Mouse (Mus musculus): ENCODE measurements around the gene Sgpp2. TPM values are rescaled to one million over a fixed set of nuclear protein-coding genes. Genes with fewer than 3 reads are reported as not detected.

Sgpp2 gene
- total RNA-seq, 2 experiments from 2014 or later, result 3.5 to 4.5 TPM

DNA sequence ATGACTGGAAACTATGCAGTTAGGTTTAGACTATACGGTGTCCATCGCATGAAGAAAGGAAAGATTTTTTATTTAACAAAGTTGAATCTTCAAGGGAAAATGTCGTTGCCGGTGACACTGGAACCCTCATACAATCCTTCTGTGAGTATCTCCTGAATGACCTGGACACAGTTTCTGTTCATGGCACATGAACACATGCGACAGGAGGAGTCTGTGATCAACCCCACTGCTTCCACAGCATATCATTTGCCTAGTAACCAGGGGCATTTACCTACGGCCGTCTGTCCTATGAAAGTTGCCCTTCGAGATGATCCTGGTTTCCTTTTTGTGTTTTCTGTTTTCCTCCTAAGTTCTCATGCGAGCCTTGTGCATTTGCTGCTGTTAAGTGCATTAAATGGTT lies 123.3 kb downstream of the Sgpp2 start:
- intact Hi-C loops (cut with DNase I), result no loop called here
- no peak for DNase-seq (ENCODE audit: low spot score in 2 of 2)

DNA sequence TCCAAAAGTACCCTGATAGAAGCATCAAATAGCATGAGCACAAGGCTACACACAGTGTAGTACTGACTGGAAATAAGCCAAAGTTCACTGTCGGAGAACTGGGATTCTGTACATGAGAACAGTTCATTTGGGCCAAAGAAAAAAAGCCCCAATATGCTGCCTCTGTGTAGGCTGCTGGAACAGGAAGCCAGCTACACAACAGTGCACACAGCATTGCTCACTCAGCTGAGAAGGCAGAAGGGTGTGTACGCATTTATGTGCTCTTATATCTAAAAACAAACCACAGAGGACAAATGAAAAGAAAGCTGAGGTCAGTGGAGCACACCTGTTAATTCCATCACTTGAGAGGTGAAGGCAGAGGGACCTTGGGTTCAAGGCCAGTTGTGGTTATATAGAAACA lies 125.8 kb downstream of the Sgpp2 start:
- intact Hi-C loops (cut with DNase I), result no loop called here
- DNase-seq (ENCODE audit: low spot score in 2 of 2), result no peak

DNA sequence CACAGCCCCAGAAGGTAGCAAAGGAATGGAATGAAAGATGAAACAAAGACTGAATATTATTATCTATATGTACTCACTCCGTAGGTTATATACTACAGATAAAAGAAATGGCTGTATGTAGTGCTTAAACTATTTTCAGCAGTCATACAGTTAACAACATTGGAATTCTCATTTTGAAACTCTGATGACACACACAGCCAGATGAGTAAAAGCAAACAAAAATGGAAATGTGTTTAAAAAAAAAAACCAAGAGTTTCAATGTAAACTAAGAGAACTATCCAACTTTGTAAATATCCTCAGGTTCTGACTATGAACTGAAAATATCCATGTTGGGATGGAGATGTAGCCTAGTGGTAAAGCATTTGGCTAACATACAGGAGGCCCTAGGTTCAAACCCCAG lies 126.3 kb downstream of the Sgpp2 start:
- DNase-seq (ENCODE audit: low spot score in 2 of 2), result no peak
- intact Hi-C loops (cut with DNase I), result no loop called here

DNA sequence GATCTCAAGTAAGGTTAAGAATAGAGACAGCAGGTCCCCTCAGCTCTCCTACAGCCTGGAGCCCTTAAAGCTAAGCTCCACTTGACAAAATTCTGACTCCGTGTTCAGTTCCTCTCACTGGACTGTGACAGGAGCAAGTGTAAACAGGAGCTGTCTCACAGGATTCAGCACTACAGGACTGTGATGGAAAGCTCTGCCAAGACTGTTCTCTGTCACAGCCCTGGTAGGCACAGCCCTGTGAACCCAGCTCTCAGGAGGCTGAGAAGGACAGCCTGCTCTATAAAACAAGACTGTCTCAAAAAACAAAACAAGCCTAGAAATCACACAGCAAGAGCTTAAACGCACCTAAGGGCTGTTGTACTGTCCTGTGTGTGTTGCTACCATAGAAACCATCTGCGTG lies 127.0 kb downstream of the Sgpp2 start:
- intact Hi-C loops (cut with DNase I), result no loop called here
- no peak for DNase-seq (ENCODE audit: low spot score in 2 of 2)

- intact Hi-C loops (cut with DNase I), result no loop called here
- DNase-seq (ENCODE audit: low spot score in 2 of 2), result no peak
These were observed 130.6 kb downstream of the Sgpp2 start for GRCm38 (mm10) chr1:78440716-78441115.

DNA sequence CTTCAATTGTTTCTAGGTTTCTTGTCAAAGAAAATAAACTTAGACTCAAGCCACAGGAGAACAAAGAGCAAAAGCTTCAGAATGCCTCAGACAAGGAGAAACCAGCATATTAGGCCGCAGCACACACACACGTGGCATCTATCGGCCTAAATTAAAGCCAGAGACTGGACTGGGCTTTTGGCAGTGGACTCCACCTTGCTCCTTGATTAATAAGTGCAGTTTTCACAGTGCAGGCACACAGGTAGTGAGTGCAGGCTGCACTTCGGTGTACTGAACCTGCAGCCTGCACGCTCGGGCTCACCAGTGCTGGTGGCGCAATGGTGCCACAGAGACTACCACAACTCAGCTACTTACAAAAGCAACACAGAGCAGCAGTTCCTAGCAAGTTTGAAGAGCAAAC lies 132.9 kb downstream of the Sgpp2 start:
- no peak for DNase-seq (ENCODE audit: low spot score in 2 of 2)
- intact Hi-C loops (cut with DNase I), result no loop called here

DNA sequence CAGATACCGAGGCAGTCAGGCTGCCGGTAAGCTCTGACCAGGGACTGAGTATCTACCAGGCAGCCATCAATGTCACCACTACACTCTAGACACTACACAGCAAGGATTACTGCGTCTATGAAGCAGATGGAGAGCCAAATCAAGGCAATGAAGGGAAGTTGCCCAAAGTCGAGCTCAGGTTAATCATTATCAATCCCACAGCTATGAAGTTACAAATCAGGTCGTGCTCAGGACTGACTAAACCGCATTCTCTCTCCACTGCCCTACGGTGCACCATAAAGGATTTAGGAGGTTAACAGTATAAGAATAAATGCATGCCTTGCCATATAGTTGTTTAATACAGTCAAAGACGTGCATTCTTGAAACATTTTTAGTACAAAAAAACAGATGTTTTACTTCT lies 136.1 kb downstream of the Sgpp2 start:
- intact Hi-C loops (cut with DNase I), result no loop called here
- DNase-seq (ENCODE audit: low spot score in 2 of 2), result no peak

DNA sequence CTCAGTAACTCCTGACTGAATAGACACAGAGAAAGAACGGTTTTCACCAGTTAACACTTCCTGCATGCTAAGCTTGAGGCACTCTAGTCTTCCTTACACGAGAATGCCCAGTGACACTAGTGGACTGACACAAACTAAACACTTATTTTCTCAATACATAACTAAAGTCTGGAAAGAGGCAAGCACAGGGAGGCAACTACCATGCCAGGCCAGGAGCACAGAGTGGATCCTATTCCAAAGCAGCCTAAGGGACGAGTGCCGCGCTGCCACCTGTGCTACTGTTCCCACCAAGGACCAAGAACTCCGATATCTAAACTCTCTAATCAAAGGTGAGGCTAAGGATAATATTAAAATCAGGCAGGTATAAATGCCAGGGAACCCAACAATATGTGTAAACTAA lies 136.6 kb downstream of the Sgpp2 start:
- no peak for DNase-seq (ENCODE audit: low spot score in 2 of 2)
- intact Hi-C loops (cut with DNase I), result no loop called here

DNA sequence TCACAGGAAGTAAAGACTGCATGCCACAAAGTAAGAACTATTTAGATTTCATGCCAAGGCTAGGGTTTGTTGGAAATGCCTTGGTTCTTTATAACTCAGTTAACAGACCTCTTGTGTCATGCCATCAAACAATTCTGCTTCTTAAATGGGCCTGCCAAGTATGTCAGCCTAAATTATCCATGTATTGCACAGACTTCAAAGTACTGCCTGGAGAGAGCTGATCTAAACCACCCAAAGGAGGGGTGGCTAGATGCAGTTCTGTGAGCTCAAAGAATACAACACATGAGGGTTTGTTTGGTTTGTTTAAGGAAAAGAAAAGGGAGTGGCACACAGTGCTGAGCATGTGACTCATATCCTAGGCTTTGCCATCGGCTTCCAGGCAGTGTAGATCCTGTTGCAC lies 137.9 kb downstream of the Sgpp2 start:
- no peak for DNase-seq (ENCODE audit: low spot score in 2 of 2)
- intact Hi-C loops (cut with DNase I), result no loop called here

- DNase-seq (ENCODE audit: low spot score in 2 of 2), result no peak
- intact Hi-C loops (cut with DNase I), result no loop called here
These were observed 141.1 kb downstream of the Sgpp2 start for GRCm38 (mm10) chr1:78451070-78451854.

GRCm38 (mm10) chr1:78452544-78452943 lies 142.4 kb downstream of the Sgpp2 start:
- intact Hi-C loops (cut with DNase I), result no loop called here
- no peak for DNase-seq (ENCODE audit: low spot score in 2 of 2)

DNA sequence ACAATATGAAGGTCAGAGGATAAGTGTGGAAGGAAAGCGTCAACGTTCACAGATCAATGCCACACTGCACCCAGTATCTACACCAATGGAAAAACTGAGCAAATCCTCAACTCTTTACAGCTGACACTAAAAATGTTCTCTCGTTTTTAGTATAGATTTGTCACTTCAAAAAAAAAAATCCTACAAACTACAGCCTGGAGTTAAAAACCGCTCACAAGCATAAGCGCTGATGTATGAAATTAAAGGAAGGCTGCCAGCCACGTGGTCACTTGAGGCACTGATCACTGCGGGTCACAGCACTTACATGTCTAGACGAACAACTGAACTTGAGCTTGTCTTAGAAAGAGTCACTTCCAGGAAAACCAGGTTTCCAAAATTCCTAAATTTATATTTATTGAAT lies 143.7 kb downstream of the Sgpp2 start:
- intact Hi-C loops (cut with DNase I), result loop anchor here (2.0 kb wide), 1 partner anchor 475 kb away; no protein-coding TSS in a partner anchor
- no peak for DNase-seq (ENCODE audit: low spot score in 2 of 2)

DNA sequence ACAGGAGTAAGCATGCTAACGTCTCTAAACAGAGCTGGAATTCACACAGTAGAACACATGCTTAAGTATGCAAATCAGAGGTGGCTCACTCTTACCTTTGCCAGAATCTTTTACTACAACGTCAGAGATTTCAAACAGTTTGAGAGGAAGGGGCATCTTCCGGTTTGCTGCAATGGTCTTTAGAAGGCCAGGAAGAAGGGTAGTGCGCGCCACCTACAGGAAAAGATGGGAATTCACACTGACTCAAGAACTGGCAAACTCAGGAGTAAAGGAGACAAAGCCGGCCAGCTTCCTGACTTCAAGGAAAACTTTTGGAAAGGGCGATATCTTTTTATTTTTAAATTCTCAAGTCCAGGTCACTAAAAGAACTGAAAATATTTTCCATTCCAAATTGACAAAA lies 144.5 kb downstream of the Sgpp2 start:
- DNase-seq (ENCODE audit: low spot score in 2 of 2), result peak; percentile 55 to 59
- intact Hi-C loops (cut with DNase I), result loop anchor here (2.0 kb wide), 1 partner anchor 476 kb away; no protein-coding TSS in a partner anchor

Other genes starting within 250 kb of the Sgpp2 start
- gene Pax3, start 113.2 kb upstream of the Sgpp2 start, total RNA-seq (2021), result under 1 TPM in 1 of 2 experiments, not detected in 1; 0.13 TPM
- gene Farsb, start 178.6 kb downstream of the Sgpp2 start, total RNA-seq (2021), result 10 to 100 TPM; 64.3 to 67.0 TPM
- gene Mogat1, start 200.6 kb downstream of the Sgpp2 start, total RNA-seq (2021), result not detected
- gene BC035947, start 201.8 kb downstream of the Sgpp2 start, total RNA-seq (2021), result under 1 TPM in 1 of 2 experiments, not detected in 1; 0.11 TPM